37 mouse cellular contexts compared by ENCODE assay signal in the genomic region with DNA sequence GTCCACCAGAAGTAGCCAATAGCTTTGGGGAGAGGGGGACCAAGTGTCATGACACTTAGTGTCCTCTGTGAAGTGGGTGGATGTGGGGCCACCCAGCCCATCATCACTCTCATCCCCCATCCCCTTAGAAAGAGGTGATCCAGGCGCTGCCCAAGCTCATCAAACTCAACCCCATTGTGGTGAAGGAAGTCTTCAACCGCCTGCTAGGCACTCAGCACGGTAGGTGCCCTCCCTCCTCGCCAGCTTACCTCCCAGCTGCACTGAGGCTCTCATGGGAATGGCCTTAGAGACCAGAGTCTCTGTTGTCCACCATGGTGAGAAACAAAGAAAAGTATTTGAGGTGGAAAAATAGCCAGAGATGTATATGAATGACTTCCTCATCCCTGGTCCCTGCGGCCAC. TPM values are rescaled to one million over a fixed set of nuclear protein-coding genes. Genes with fewer than 3 reads are reported as not detected.
"Had no signal": no experiment of that assay in that cellular context is flagged by ENCODE, and none has a peak within 500 bp of the region (broad histone marks: within the 10 kb centered on the region; RNA-seq: fewer than 3 reads in every experiment).

No protein-coding gene starts in this region.

- H3K27ac ChIP-seq: limb, embryonic 10.5 days; limb, embryonic 12.5 days; limb, embryonic 13.5 days; limb, embryonic 15.5 days; liver, embryonic 12.5 days; liver, embryonic 13.5 days; liver, embryonic 14.5 days; liver, embryonic 15.5 days; lung, embryonic 15.5 days; macrophage; midbrain, embryonic 10.5 days; midbrain, embryonic 12.5 days; midbrain, embryonic 13.5 days; midbrain, embryonic 15.5 days; neural tube, embryonic 12.5 days had no signal

- DNase-seq: left cerebral cortex, postnatal 4 days; liver; liver, embryonic 13.5 days; liver, postnatal 0 days; lung, adult 18-20 months; lung, adult 2 months; lung, embryonic 14.5 days; lung, postnatal 10 days; lung, postnatal 14 days; lung, postnatal 36 days; lung, postnatal 4 days; midbrain, embryonic 14.5 days had no signal

- H3K4me3 ChIP-seq: limb, embryonic 10.5 days; limb, embryonic 12.5 days; limb, embryonic 13.5 days; limb, embryonic 15.5 days; liver, embryonic 12.5 days; liver, embryonic 13.5 days; liver, embryonic 15.5 days; lung, embryonic 15.5 days; megakaryocyte, embryonic 14.5 days; midbrain, embryonic 10.5 days; midbrain, embryonic 12.5 days; midbrain, embryonic 13.5 days; midbrain, embryonic 15.5 days; myocyte; neural tube, embryonic 12.5 days had no signal

RNA-seq across cellular contexts. Expression of a gene that starts 5.2 kb away (rescaled TPM):
- total RNA-seq: liver, adult 2 months; megakaryocyte progenitor cell, adult 5-6 weeks; megakaryocyte, adult 5-6 weeks; megakaryocyte-erythroid progenitor cell, adult 5-6 weeks; midbrain, postnatal 0 days; monocyte, adult 5-6 weeks had no signal

RNA-seq across cellular contexts. Expression of a gene that starts 25.9 kb away (rescaled TPM):
- total RNA-seq: left cerebral cortex, postnatal 10 days; left cerebral cortex, postnatal 25 days; left cerebral cortex, postnatal 36 days; left cerebral cortex, postnatal 4 days; megakaryocyte progenitor cell, adult 5-6 weeks; megakaryocyte, adult 5-6 weeks; megakaryocyte-erythroid progenitor cell, adult 5-6 weeks; midbrain, postnatal 0 days; monocyte, adult 5-6 weeks had no signal

RNA-seq across cellular contexts. Expression of a gene that starts 34.4 kb away (rescaled TPM):
- total RNA-seq: monocyte, adult 5-6 weeks had no signal
